Mouse (Mus musculus) activated CD4-positive, CD25-positive, alpha-beta regulatory T cell, adult 4 months (primary cell): ENCODE data around the gene Prrt1. TPM values are rescaled to one million over a fixed set of nuclear protein-coding genes. Genes with fewer than 3 reads are reported as not detected.

Experiments
- ATAC-seq: one replicate; pipeline ENCODE4 v1.8.0; 2017
- polyA plus RNA-seq, 2 experiments: library from polyadenylated mRNA; unstranded; fragments of 100-300 nt; shearing (Covaris generic); gene quantifications; one replicate each; pipeline ENCODE4 v1.2.1; 2017

Prrt1 gene
- polyA plus RNA-seq, 2 experiments from 2014 or later: 0.34 to 1.4 TPM

- no peak for ATAC-seq
Observed at GRCm38 (mm10) chr17:34628644-34628967, 727 bp upstream of the Prrt1 start.

GRCm38 (mm10) chr17:34629796-34630603, 667 bp downstream of the Prrt1 start:
- peak; percentile 45 for ATAC-seq

GRCm38 (mm10) chr17:34630761-34631301, 1.5 kb downstream of the Prrt1 start:
- no peak for ATAC-seq

GRCm38 (mm10) chr17:34631647-34632046, 2.3 kb downstream of the Prrt1 start:
- ATAC-seq: no peak

- peak; percentile 44 for ATAC-seq
Observed at GRCm38 (mm10) chr17:34632261-34632691, 2.9 kb downstream of the Prrt1 start.

GRCm38 (mm10) chr17:34635671-34636070, 6.3 kb downstream of the Prrt1 start:
- ATAC-seq: no peak

GRCm38 (mm10) chr17:34637459-34637858, 8.1 kb downstream of the Prrt1 start:
- ATAC-seq: no peak

- no peak for ATAC-seq
Observed at GRCm38 (mm10) chr17:34639461-34640255, 10.3 kb downstream of the Prrt1 start.

GRCm38 (mm10) chr17:34640778-34641601, 11.7 kb downstream of the Prrt1 start:
- no peak for ATAC-seq

GRCm38 (mm10) chr17:34641945-34642344, 12.6 kb downstream of the Prrt1 start:
- no peak for ATAC-seq

- ATAC-seq: no peak
Observed at GRCm38 (mm10) chr17:34643379-34643778, 14.0 kb downstream of the Prrt1 start.

- ATAC-seq: no peak
Observed at GRCm38 (mm10) chr17:34643944-34644343, 14.6 kb downstream of the Prrt1 start.

- ATAC-seq: peak; percentile 73
Observed at GRCm38 (mm10) chr17:34644608-34645007, 15.3 kb downstream of the Prrt1 start, which contains the start of gene Fkbpl. Gene Fkbpl, plus strand, starts transcription at chr17:34644764.

- no peak for ATAC-seq
Observed at GRCm38 (mm10) chr17:34645256-34645829, 16.0 kb downstream of the Prrt1 start.

- ATAC-seq: no peak
Observed at GRCm38 (mm10) chr17:34645831-34646511, 16.6 kb downstream of the Prrt1 start.

GRCm38 (mm10) chr17:34646906-34647787, 17.8 kb downstream of the Prrt1 start, which contains the start of gene Atf6b:
Gene Atf6b, plus strand, starts transcription at chr17:34647146.
- ATAC-seq: peak; percentile 98

GRCm38 (mm10) chr17:34648141-34648890, 19.0 kb downstream of the Prrt1 start:
- no peak for ATAC-seq

GRCm38 (mm10) chr17:34649106-34649864, 20.0 kb downstream of the Prrt1 start:
- no peak for ATAC-seq

- ATAC-seq: no peak
Observed at GRCm38 (mm10) chr17:34650781-34651180, 21.4 kb downstream of the Prrt1 start.
